Mouse (Mus musculus) neural tube, embryonic 15.5 days (tissue): ENCODE data around the gene Ulk4. TPM values are rescaled to one million over a fixed set of nuclear protein-coding genes. Genes with fewer than 3 reads are reported as not detected.

Experiments used
- ATAC-seq: fragments of 200-750 bp; cut with Nextera tagmentation; 2 replicates; pipeline ENCODE4 v1.8.0; 2017; ENCODE audit warnings: mild to moderate bottlenecking, moderate TSS enrichment, moderate library complexity; ENCODE audit not compliant: low FRiP score
- H3K27ac ChIP-seq: fragments of 300-500 bp; sonication (generic); replicated peaks from 2 replicates; pipeline ENCODE4 v1.5.1; 2015; ENCODE audit warnings: mild to moderate bottlenecking, inconsistent platforms
- H3K27me3 ChIP-seq: fragments of 300-500 bp; sonication (generic); replicated peaks from 2 replicates; pipeline ENCODE4 v1.6.1; 2015; ENCODE audit warnings: inconsistent platforms
- H3K36me3 ChIP-seq: fragments of 300-500 bp; sonication (generic); 2 replicates; pipeline ENCODE4 v1.6.1; 2015; ENCODE audit warnings: inconsistent platforms
- H3K4me1 ChIP-seq: fragments of 300-500 bp; sonication (generic); 2 replicates; pipeline ENCODE4 v1.6.1; 2015; ENCODE audit warnings: inconsistent platforms
- H3K4me2 ChIP-seq: fragments of 300-500 bp; sonication (generic); 2 replicates; pipeline ENCODE4 v1.6.1; 2015; ENCODE audit warnings: inconsistent platforms, mild to moderate bottlenecking, moderate library complexity
- H3K4me3 ChIP-seq: fragments of 300-500 bp; sonication (generic); replicated peaks from 2 replicates; pipeline ENCODE4 v1.5.1; 2015; ENCODE audit warnings: mild to moderate bottlenecking, inconsistent platforms
- H3K9ac ChIP-seq: fragments of 300-500 bp; sonication (generic); replicated peaks from 2 replicates; pipeline ENCODE4 v1.6.1; 2015; ENCODE audit warnings: mild to moderate bottlenecking, inconsistent platforms
- H3K9me3 ChIP-seq: fragments of 300-500 bp; sonication (generic); replicated peaks from 2 replicates; pipeline ENCODE4 v1.6.1; 2016; ENCODE audit warnings: inconsistent platforms
- WGBS: fragments of 180-500 bp; shearing (Covaris S2); methylation state at CpG from one replicate; pipeline ENCODE4 v1.1.7; 2015; ENCODE audit warnings: mixed read lengths; 5-methylcytosine and 5-hydroxymethylcytosine counted together
- polyA plus RNA-seq: library from polyadenylated mRNA; unstranded; fragments of >200 nt; fragmentation: Nextera tagmentation; extraction: Ambion mirVana; gene quantifications from 2 replicates; pipeline ENCODE4 v1.2.1, GENCODE M21; 2015

The Ulk4 gene
- polyA plus RNA-seq, 1 experiment from 2014 or later: 62.5 TPM

DNA sequence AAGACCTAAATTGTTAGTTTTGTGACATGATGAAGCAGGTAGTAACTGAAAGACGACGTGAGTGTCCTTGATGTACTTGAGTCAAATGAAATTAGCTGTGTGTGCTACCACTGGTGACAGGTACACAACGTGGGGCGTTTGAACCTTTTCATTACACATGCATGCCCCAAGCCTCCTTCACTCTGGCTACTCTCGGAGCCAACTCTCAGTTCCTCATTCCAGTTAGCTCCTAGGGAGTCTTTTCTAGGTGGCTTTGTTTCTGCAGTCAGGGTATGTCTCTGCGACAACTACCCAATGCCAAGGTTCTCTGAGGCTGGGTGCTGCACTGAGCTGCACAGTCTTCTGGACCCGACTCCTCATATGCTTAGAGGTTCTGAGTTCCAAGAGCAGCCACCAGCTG lies 100.6 kb downstream of the Ulk4 start:
- no peaks in the 10 kb centered on the region for H3K27me3 ChIP-seq
- H3K4me1 ChIP-seq: no peaks in the 10 kb centered on the region
- no peak overlapping the region for H3K4me3 ChIP-seq
- no peak overlapping the region for H3K9ac ChIP-seq
- no peak overlapping the region for H3K27ac ChIP-seq
- no peaks in the 10 kb centered on the region for H3K9me3 ChIP-seq
- no peak for ATAC-seq
- no peak overlapping the region for H3K4me2 ChIP-seq
- 92% methylated on average over 7 of the region's 7 CpGs for WGBS
- 0 out of 2 replicates have a peak, but pooled peaks cover 6% of the 10 kb centered on the region for H3K36me3 ChIP-seq

DNA sequence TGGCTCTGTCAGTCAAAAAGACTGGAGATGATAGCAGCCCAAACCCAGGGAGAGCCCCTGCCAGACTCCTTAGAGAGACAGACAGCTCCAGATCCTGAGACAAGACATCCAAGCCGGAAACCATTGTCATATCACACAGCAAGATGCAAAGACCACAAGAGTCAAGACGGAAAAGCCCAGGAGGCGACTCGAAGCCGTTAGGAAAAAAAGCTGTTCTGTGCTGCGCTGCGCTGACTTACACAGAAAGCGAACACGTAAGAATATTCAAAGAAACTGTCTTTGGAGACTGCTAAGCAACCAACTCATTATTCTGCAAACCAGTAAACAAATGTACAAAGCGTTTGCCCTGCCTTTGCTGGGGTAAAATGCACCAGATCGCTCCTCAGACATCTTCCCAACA lies 101.8 kb downstream of the Ulk4 start:
- no peaks in the 10 kb centered on the region for H3K4me1 ChIP-seq
- no peak overlapping the region for H3K4me3 ChIP-seq
- no peak overlapping the region for H3K4me2 ChIP-seq
- no peaks in the 10 kb centered on the region for H3K27me3 ChIP-seq
- WGBS: 76% methylated on average over 11 of the region's 11 CpGs
- 0 out of 2 replicates have a peak, but pooled peaks cover 6% of the 10 kb centered on the region for H3K36me3 ChIP-seq
- no peak for ATAC-seq
- H3K27ac ChIP-seq: no peak overlapping the region
- no peak overlapping the region for H3K9ac ChIP-seq
- H3K9me3 ChIP-seq: no peaks in the 10 kb centered on the region

DNA sequence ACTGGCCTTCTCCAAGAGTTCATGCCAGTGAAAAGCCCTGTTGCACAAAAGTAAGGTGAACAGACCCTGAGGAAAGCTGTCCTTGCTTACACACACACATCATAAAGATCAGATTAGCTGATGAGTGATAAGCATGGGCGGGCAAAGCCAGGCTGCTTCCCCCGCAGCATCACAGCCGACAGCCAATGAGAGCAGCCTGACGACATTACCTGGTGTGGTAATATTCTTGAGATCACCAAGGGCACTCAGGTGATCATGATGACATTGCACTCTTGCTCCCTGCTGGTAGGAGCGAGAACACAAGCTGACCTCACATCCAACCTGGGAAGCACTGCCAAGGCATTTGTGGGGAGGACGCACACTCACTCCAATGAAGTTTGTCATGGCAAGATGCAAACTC lies 104.9 kb downstream of the Ulk4 start:
- WGBS: 94% methylated on average over 6 of the region's 6 CpGs
- H3K4me2 ChIP-seq: no peak overlapping the region

DNA sequence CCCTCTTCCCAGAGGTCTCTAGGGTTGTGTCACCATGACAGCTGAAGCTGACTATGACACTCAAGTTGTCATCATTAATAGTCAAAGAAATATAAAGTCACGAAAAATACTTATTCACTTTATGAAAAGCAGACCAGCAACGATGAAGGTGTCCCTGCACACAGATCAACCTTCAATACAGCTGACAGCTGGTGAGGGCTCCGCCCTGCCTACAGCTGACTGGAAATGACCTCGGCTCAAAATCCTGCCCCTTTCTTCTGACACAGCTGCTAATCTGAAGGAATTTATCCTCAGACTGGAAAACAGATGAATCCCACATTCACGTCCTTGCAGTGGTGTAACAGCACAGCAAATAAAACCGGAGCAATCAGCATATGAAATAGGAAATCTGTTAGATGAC lies 105.4 kb downstream of the Ulk4 start:
- WGBS: 83% methylated on average over 6 of the region's 6 CpGs
- Histone ChIP-seq H3K9ac (no peak overlapping the region), H3K9me3 (no peaks in the 10 kb centered on the region), H3K27ac (no peak overlapping the region), H3K36me3 (no peaks in the 10 kb centered on the region), H3K4me2 (no peak overlapping the region), H3K27me3 (no peaks in the 10 kb centered on the region), H3K4me1 (no peaks in the 10 kb centered on the region), H3K4me3 (no peak overlapping the region)
- no peak for ATAC-seq

More for the DNA sequence above, 104.9 kb downstream of the Ulk4 start:
- H3K9ac ChIP-seq: no peak overlapping the region
- no peak overlapping the region for H3K4me3 ChIP-seq
- H3K27ac ChIP-seq: no peak overlapping the region
- no peaks in the 10 kb centered on the region for H3K36me3 ChIP-seq
- H3K27me3 ChIP-seq: no peaks in the 10 kb centered on the region
- ATAC-seq: no peak
- no peaks in the 10 kb centered on the region for H3K4me1 ChIP-seq
- no peaks in the 10 kb centered on the region for H3K9me3 ChIP-seq

DNA sequence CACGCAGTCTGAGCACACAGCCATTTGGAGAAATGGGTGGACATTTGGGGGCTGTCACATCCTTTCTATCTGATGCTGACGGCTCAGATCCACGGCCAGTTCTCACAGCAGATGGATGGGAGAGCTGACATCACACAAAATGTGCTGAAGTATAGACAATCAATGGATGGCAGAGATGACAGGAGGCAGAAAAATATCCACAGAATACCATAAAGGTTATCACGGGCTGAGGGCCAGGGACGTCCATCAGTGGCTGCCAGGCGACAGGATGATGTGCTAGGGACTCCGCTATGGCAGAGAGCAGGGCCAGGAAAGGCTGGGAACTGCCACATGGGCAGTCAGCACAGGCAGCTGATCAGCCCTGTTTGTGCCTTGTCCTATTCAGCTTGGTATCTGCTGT lies 112.4 kb downstream of the Ulk4 start:
- WGBS: 84% methylated on average over 7 of the region's 7 CpGs
- Histone ChIP-seq H3K36me3 (no peaks in the 10 kb centered on the region), H3K4me3 (no peak overlapping the region), H3K9ac (no peak overlapping the region), H3K4me1 (no peaks in the 10 kb centered on the region), H3K9me3 (no peaks in the 10 kb centered on the region), H3K27me3 (no peaks in the 10 kb centered on the region), H3K27ac (no peak overlapping the region), H3K4me2 (no peak overlapping the region)
- no peak for ATAC-seq

DNA sequence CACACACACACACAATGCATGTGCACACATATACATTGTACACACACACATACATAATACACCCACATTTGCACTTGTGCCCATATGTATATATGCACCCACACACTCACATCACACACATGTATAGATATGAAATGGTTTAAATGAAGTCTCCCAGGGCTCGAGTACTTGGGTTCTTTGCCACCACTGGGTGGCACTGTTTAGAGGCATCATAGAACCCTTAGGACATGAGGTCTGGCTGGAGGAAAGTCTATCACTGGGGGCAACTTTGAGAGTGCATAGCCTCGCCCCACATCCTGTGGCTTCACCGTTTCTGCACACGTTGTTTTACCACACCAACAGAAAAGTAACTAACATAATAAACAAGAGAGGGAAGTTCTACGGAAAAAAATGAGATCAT lies 114.2 kb downstream of the Ulk4 start:
- Histone ChIP-seq H3K4me2 (no peak overlapping the region), H3K27ac (no peak overlapping the region), H3K4me1 (no peaks in the 10 kb centered on the region), H3K36me3 (no peaks in the 10 kb centered on the region), H3K9ac (no peak overlapping the region), H3K4me3 (no peak overlapping the region), H3K9me3 (no peaks in the 10 kb centered on the region), H3K27me3 (no peaks in the 10 kb centered on the region)
- WGBS: 60% methylated on average over 5 of the region's 5 CpGs
- ATAC-seq: no peak

DNA sequence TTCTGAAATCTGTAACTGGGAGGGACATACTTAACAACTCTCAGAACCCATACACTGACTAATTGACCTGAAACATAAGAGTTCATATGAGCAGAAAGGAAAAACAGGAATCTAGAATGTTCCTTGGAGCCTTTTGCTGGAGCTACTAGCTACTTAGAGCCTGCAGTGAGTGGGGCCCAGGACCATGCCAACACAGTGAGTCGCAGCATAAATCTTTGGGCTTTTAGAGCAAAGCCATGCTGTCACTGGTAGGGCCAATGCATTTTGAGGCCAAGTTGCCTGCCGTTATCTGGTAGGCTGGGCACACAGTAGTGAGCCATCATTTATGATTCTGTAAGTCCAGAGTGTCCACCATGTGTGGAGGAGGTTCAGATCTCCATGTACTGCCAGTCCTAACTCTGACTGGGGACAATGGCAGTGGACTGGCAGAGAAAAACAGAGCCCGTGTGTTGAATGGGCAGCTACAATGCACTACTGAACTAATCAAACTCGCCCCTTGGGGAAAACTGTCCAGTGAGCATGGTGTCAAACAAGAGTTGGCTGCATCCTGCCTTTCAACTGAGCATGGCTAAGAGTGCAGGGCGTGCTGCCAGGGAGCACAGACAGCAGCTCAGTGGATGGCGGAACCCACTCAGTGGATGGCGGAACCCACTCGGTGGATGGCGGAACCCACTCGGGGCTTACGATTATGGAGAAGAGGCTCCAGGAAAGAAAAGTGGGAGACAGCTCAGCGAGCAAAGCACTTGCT lies 115.0 kb downstream of the Ulk4 start:
- no peak overlapping the region for H3K27ac ChIP-seq
- 85% methylated on average over 12 of the region's 12 CpGs for WGBS
- H3K4me1 ChIP-seq: no peaks in the 10 kb centered on the region
- no peak overlapping the region for H3K4me2 ChIP-seq
- H3K9ac ChIP-seq: no peak overlapping the region
- no peak overlapping the region for H3K4me3 ChIP-seq
- no peak for ATAC-seq
- no peaks in the 10 kb centered on the region for H3K36me3 ChIP-seq
- H3K27me3 ChIP-seq: no peaks in the 10 kb centered on the region
- H3K9me3 ChIP-seq: no peaks in the 10 kb centered on the region

DNA sequence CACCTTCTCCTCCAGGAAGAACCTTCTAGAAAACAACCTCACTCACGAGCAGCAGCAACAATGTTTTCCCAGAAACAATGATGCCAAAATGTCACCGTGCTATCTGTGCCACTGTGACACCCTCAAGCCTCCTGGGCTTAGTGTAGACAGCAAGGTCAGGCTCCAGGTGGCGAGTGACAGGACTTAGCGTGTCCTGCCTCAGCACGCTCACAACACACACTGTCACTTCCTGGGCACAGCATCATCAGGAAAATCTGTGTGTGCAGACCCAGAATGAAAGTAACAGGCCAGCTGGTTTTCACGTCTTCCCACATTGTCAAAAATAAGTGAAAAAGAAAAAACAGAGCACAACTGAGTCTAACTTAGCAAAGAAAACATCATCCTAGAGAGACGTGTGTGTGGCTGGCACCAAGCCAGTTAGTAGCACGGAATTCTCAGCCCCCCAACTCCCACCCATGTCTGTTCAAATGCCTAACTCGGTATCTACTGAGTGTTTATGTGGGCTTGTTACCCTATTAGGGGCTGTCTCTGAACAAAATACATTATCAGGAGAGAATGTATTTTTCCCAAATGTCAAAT lies 120.7 kb downstream of the Ulk4 start:
- no peaks in the 10 kb centered on the region for H3K27me3 ChIP-seq
- no peaks in the 10 kb centered on the region for H3K36me3 ChIP-seq
- WGBS: 76% methylated on average over 9 of the region's 9 CpGs
- H3K4me2 ChIP-seq: no peak overlapping the region
- H3K9ac ChIP-seq: no peak overlapping the region
- no peaks in the 10 kb centered on the region for H3K4me1 ChIP-seq
- no peak overlapping the region for H3K4me3 ChIP-seq
- H3K9me3 ChIP-seq: no peaks in the 10 kb centered on the region
- no peak overlapping the region for H3K27ac ChIP-seq
- ATAC-seq: no peak

DNA sequence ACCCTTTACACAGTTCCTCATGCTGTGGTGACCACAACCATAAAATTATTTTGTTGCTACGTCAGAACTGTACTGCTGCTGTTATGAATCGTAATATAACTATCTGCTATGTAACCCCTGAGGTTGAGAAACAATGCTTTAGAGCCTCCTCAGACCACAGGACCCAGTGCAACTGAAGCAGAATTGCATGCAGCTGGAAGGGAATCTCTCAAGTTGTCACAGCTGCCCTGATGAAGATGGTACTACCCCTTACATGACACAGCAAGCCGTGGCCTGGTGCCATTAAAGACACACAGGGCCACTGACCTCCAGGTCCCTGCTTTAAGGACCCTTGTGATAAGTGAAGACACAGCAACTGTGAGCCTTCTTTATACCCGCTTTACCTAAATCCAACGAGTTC lies 123.7 kb downstream of the Ulk4 start:
- H3K27ac ChIP-seq: no peak overlapping the region
- no peak overlapping the region for H3K4me3 ChIP-seq
- no peak for ATAC-seq
- no peaks in the 10 kb centered on the region for H3K27me3 ChIP-seq
- no peaks in the 10 kb centered on the region for H3K9me3 ChIP-seq
- no peaks in the 10 kb centered on the region for H3K36me3 ChIP-seq
- H3K4me2 ChIP-seq: no peak overlapping the region
- H3K4me1 ChIP-seq: peaks cover 11% of the 10 kb centered on the region
- 86% methylated on average over 5 of the region's 5 CpGs for WGBS
- H3K9ac ChIP-seq: no peak overlapping the region

DNA sequence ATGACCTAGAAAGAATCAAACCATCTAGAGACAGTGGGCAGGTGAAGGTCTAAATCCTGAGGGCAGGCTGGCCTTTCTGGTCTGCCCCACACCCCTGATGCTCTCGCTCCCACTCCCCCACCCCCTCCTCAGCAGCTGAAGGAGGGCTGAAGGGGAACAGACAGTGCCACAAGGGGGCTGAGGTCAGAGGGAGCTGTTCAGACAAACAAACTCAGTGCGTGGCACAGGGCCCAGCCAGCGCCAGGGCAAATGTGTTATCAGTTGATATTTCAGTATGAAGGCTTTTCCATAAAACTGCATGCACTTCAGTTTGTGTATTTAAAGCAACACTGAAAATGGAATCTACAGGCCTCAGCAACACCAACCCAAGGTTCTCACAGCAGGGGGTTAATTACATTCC lies 128.4 kb downstream of the Ulk4 start:
- no peak overlapping the region for H3K4me2 ChIP-seq
- 39% methylated on average over 3 of the region's 3 CpGs for WGBS
- H3K4me3 ChIP-seq: no peak overlapping the region
- peaks cover 11% of the 10 kb centered on the region for H3K4me1 ChIP-seq
- no peak overlapping the region for H3K9ac ChIP-seq
- ATAC-seq: no peak
- H3K27me3 ChIP-seq: no peaks in the 10 kb centered on the region
- H3K27ac ChIP-seq: no peak overlapping the region
- no peaks in the 10 kb centered on the region for H3K9me3 ChIP-seq
- H3K36me3 ChIP-seq: no peaks in the 10 kb centered on the region; the same call in 1 of the 2 replicates

DNA sequence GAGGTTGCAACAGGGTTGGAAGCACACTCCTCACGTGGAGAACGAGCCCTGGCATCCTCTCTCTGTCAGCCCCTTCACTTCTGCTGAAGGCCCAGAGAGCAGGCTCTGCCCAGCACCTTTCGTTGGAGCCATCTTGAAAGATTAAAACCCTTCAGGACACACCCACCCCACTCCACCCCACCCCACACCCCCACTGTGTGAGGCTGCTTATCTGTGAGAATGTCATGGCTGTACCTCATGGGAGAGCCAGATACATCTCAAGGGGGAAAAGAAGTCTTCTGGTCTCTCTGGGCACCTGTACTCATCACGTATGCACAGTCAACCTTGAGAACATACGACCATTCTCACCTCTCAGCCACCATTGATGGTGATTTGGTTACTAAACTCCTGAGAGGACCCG lies 133.8 kb downstream of the Ulk4 start:
- no peaks in the 10 kb centered on the region for H3K4me1 ChIP-seq
- WGBS: 82% methylated on average over 6 of the region's 6 CpGs

DNA sequence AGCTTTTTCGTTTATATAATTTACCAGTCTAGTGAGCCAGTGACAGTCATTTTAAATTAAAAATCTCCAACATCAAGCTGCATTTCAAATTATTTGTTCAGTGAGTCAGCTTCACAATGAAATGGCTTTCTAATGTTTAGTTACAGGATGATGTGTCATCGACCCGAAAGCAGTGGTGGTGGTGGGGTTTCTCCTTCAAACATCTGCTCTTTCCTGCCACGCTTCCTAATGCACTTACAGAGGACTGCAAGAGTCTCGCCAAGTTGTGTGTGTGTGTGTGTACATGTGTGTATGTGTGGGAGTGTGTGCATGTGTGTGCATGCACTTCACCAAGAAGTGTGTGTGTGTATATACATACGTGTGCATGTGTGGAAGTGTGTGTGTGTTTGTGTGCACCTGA lies 144.4 kb downstream of the Ulk4 start:
- Histone ChIP-seq H3K4me1 (no peaks in the 10 kb centered on the region), H3K27ac (no peak overlapping the region), H3K4me3 (no peak overlapping the region), H3K9me3 (no peaks in the 10 kb centered on the region), H3K27me3 (no peaks in the 10 kb centered on the region), H3K36me3 (no peaks in the 10 kb centered on the region), H3K4me2 (no peak overlapping the region), H3K9ac (no peak overlapping the region)
- 76% methylated on average over 6 of the region's 6 CpGs for WGBS
- no peak for ATAC-seq

More for the DNA sequence above, 133.8 kb downstream of the Ulk4 start:
- Histone ChIP-seq H3K4me3 (no peak overlapping the region), H3K9me3 (no peaks in the 10 kb centered on the region), H3K36me3 (no peaks in the 10 kb centered on the region; the same call in 1 of the 2 replicates), H3K4me2 (no peak overlapping the region), H3K27ac (no peak overlapping the region), H3K9ac (no peak overlapping the region), H3K27me3 (no peaks in the 10 kb centered on the region)
- no peak for ATAC-seq
